Mouse (Mus musculus) brain, embryonic 14.5 days (tissue): ENCODE results near the gene Spata17. TPM values are rescaled to one million over a fixed set of nuclear protein-coding genes. Genes with fewer than 3 reads are reported as not detected.
A peak's percentile ranks its signal among the peaks of the same experiment; 100 is the strongest.

Experiments used
- DNase-seq: peaks from one replicate; pipeline ENCODE4 v3.0.0-alpha.2; 2011; ENCODE audit warnings: low read depth
- CTCF ChIP-seq: fragments of 200-500 bp; IDR thresholded peaks from 2 replicates; pipeline ENCODE4 v1.5.1; 2012; ENCODE audit warnings: inconsistent platforms, mild to moderate bottlenecking, moderate library complexity, borderline replicate concordance; ENCODE audit not compliant: insufficient read depth, insufficient read length; ENCODE audit errors: extremely low read depth
- POLR2A ChIP-seq: fragments of 200-500 bp; IDR thresholded peaks from 2 replicates; pipeline ENCODE4 v1.6.1; 2012; ENCODE audit warnings: mild to moderate bottlenecking, inconsistent platforms, borderline replicate concordance; ENCODE audit not compliant: poor library complexity, insufficient read depth, insufficient read length, severe bottlenecking; ENCODE audit errors: extremely low read depth
- polyA plus RNA-seq: library from polyadenylated mRNA; depleted of rRNA; stranded (reverse); fragments of >200 nt; gene quantifications from 2 replicates; pipeline ENCODE4 v1.2.3, GENCODE M21; 2012

The Spata17 gene
- polyA plus RNA-seq, 1 experiment: 0.83 TPM

DNA sequence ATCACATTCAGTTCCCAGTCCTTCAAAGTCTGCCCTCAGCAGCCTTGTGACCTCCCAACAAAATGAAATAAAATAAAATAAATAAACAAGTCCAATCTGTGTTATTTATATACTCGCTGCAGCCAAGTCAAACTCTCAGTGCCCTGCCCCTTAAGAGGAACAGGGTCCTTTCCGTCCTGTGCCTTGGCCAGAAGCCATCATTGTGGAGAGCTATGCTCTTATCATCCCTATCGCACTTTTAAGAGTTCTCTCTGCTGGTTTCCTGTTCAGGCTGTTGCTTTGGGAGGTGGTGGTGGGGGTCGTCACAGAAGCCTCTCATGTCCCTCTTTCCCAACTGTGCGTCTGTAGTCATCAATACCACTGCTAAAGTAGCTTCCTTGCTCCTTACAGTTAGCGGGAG, 97.2 kb downstream of the Spata17 start:
- no peak for DNase-seq
- TF ChIP-seq POLR2A: no peak
- TF ChIP-seq CTCF: no peak

DNA sequence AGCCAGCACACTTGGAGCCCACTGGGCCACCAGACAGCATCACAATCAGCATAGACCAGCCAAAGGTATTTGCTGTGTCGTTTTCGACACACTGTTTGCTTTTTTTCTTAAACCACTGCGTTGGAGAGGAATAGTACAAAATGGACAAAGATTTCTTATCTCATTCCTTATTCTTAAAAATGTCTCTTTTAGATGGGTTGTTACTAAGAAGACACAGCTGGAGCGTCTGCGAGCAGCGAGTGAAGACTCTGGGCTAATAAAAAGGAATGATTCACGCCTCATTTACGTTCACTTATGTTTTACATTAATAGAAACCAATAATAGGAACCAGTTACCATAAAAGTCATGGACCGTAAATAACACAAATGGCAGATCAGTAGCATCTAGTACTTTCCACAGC, 101.5 kb downstream of the Spata17 start:
- TF ChIP-seq POLR2A (no peak), CTCF (no peak)
- DNase-seq: no peak

DNA sequence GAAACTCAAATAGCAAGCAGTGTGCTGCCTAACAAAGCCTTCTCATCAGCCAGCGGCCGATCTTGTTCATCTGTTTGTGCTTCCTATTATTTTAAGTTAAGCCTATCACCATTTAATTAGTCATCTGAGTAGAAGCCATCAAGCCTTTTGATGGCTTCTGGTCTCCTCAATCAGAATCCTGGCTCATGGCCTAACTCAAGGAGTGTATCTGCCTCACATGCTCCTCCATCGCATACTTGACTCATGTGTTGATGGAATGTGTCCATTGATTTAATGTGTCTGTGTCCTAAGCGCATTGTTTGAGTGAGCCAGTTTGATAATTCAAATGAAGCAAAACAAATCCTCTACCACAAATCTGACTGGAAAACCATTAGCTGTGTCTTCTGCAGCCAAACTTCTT, 113.1 kb downstream of the Spata17 start:
- TF ChIP-seq CTCF (no peak), POLR2A (no peak)
- no peak for DNase-seq

DNA sequence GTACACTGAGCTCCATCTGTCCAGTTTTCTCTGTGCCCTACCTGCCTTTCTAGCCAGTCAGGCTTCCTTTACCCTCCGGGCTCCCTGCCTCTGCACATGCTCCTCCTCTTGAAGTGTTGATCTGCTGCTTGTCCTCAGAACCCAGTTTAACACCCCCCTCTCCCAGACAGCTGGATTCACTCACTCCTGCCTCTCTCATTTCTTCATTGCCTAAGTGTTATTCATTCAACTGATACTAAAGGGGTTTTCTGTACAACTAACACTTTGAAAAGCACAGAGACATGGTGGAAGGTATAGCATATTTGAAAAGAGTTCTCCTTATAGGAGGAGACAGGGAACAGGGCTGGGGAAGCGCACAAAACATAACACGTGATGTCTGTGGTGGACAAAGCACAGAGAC, 114.1 kb downstream of the Spata17 start:
- TF ChIP-seq CTCF (no peak), POLR2A (no peak)
- DNase-seq: no peak

DNA sequence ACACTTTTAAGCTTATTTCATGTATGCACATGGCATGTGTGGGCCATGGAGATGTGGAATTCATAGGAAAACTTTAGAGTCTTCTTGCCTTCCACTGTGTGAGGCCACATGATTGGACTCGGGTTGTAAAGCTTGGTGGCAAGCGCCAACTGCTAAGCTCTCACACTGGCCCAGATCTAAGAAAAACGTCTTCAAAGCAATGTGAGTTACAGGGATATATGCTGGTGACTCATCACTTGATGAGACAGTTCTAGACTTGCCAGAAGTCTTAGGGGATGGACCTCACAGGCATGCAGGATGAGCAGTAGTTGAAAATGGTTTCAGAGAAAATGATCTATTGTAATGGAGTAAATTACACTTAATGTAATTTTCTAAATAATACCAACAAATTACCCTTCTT, 114.6 kb downstream of the Spata17 start:
- DNase-seq: no peak
- TF ChIP-seq CTCF (no peak), POLR2A (no peak)

DNA sequence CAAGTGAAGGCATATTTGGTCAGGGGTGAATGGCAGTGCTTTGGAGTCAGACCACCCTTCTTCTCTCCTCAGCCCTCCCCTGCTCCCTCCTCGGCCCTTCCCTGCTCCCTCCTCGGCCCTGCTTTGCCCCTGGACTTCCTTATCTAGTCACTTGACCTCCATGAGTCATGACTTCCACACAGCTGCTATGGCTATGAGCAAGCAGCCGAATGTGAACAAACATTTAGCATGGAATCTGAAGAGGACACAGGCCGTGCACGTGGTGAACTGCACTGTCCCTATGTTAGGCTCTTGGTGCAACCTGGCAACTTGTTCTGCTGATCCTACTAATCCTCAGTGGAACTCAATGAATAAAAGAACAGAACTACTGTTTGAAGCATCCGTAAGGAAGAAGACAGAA, 117.0 kb downstream of the Spata17 start:
- TF ChIP-seq CTCF: no peak
- TF ChIP-seq POLR2A: no peak
- no peak for DNase-seq

DNA sequence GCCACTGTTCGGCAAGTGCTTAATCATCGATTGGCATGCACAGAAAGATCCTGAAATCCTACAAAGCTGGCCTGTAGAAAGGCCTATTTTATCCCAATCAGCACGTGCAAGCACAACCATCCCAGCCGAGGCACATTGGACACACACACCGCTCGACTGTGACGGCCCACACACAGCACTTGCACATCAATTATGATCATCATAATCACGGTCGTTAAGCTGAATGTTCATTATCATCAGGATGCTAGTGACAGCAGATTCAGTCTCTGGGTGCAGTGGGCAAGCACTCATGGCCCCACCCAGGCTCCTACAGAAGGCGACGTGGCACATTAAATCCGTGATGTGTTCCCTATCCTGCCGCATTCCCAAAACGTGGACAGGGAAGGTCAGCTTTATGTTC, 122.7 kb downstream of the Spata17 start:
- TF ChIP-seq CTCF: no peak
- TF ChIP-seq POLR2A: no peak
- DNase-seq: peak; percentile 24

DNA sequence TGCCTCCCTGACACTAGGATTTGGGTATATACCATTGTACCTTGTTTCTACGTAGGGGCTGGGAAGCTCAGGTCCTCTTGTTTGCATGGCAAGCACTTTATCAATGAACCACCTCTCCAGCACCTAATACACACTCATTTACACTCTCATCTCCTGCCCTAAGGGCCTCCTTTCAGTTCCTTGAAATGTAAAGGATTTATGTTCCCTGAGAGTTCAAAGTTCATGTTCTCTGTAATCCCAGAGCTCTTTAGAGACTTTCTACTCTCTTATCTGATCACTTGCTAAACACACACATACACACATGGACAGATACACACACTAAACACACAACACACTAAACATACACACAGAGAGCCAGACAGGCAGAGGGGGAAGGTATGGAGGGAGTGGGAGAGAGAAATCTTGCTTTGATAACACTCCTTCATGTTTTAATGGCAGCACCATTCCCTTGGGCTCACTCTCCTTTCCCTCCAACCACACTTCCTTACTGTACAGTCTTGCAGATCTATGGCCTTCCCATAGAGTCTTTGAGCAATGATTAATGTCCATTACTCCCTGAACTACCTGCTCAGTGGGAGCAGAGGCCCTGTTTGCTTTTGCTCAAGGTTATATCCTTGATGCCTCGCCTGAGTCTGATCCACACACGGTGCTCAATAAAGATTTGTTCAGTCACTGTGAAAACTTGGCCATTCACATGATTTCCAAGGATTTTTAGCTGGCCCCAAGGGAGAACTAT, 126.4 kb downstream of the Spata17 start:
- no peak for DNase-seq
- TF ChIP-seq POLR2A (no peak), CTCF (no peak)

DNA sequence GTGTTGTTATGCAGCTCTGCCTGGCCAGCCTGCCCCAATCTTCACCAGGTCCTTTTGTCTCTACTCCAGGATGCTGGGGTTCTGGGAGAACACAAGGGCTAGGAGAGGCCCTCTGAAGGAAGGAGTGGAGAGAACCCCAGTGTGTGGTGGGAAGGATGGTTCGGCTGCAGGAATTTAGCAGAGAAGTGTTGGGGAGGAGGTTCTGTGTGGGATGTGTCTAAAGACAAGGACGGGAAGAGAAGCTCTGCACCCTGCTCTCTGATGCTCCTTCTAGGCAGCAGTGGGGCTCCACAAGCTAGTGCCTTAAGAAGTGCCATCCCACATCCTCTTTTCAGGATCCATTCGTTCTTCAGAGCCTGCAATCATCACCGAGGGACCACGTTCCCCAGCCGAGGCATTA, 129.2 kb downstream of the Spata17 start:
- TF ChIP-seq CTCF (no peak), POLR2A (no peak)
- DNase-seq: no peak

DNA sequence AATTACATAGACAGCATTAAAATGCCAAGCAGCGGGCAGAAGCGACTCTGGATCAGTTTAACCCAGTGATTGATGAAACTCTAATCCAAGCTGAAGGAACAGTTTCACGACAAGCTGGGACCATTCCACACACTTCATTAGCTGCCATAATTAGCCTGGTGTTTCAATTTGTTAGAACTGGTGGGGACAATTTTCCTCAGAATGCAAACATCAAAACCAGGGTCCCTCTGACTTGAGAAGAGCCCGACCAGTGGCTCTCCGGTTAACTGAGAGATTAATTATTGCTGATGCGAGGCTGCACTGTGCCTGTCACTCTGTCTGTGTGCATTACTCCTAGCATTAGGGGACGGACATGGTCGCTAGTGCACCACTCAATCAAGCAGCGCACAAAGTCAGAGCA, 137.9 kb downstream of the Spata17 start:
- TF ChIP-seq POLR2A: no peak
- peak; percentile 72 for DNase-seq

DNA sequence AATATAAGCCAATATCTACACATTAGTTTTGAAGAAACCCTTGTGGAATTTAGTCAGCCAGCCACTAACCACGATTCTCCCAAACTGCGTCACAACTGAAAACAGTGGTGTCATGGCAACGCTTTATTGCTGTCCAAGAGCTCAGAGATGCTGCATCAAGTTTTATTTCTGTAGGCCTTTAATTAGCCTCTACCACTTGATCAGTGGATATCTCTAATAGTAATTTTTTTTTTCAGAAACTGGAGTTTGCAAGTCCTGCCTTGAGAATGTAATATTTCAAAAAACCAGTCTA, 138.3 kb downstream of the Spata17 start:
- DNase-seq: peak; percentile 77
- TF ChIP-seq CTCF (no peak), POLR2A (no peak)

DNA sequence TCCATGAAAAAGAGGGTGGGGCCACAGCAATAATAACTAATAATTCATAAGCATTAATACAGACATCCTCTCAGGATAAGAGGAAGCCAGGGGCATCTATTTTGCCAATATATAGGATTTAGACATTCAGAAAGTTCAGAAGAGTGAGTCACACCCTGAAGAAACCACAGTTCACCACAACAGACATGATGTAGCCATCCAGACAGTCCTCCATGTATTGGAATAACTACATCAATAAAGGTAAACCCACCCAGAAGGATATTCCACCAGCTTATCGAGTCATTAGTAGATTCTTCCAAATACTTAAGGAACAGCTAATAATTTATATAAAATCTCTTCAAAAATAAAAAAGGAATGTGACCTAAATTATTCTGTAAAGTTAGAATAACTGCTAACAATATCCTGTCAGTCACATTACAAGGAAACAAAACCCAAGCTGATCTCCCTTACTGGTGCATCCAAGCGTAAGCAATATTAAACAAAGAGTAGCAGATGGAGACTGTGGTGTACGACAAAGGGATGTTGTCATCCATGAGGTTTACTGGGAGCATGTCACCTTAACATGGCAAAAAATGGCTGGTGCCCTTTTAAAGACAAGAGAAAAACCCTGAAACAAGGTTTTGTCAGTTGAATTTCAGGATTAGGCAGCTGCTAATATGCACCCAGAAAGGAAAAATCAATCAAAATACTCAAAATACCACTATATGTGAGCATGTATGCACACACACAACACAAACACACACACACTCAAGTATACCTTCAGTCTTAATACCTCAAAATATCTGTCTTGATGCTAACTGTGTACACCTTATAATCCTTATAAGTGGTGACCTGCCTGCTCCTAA, 138.8 kb downstream of the Spata17 start:
- peak; percentile 79 for DNase-seq

DNA sequence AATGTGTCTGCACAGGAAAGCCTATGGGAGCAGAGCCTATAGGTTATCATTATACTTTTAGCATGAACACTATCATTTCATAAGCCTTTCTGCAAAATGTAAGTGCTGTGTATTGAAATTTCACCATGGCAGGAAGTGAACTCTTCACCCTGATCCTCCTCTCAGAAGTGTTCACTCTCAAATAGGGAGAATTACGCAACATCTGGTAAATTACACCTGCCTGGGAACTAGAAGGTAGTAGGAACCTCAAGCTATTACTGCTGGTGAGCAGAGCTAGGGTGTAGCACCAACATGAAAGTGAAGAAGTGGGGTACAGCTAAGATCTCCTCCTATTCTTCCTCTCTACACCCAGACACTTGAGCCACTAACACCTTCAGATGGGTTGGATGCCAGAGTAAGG, 155.4 kb downstream of the Spata17 start:
- no peak for DNase-seq
- no peak for TF ChIP-seq POLR2A
- no peak for TF ChIP-seq CTCF

More for the DNA sequence above, 138.8 kb downstream of the Spata17 start:
- no peak for TF ChIP-seq CTCF
- no peak for TF ChIP-seq POLR2A
